Mouse (Mus musculus): Measurements from ENCODE around the gene Plxna1.

Gene Plxna1

DNA sequence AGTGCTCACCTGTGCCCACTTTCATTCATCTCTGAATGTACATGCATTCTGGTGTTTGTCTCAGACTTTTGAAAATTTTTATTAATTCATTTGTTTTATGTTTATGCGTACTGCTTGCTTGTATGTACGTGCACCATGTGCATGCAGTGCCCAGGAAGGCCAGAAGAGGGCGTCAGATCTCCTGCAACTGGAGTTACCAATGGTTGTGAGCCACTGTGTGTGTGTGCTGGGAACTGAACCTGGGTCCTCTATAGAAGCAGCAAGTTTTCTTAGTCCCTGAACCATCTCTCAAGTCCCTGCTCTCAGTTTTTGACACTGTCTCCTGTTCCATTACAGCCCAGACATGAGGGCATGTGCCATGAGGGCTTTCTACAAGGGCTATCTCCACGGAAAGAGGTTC lies 79.3 kb downstream of the Plxna1 start:
- DNase-seq (ENCODE audit: low spot score) = no peak

- DNase-seq (ENCODE audit: low spot score) = no peak
These were observed 79.8 kb downstream of the Plxna1 start for GRCm38 (mm10) chr6:89282626-89283025.

DNA sequence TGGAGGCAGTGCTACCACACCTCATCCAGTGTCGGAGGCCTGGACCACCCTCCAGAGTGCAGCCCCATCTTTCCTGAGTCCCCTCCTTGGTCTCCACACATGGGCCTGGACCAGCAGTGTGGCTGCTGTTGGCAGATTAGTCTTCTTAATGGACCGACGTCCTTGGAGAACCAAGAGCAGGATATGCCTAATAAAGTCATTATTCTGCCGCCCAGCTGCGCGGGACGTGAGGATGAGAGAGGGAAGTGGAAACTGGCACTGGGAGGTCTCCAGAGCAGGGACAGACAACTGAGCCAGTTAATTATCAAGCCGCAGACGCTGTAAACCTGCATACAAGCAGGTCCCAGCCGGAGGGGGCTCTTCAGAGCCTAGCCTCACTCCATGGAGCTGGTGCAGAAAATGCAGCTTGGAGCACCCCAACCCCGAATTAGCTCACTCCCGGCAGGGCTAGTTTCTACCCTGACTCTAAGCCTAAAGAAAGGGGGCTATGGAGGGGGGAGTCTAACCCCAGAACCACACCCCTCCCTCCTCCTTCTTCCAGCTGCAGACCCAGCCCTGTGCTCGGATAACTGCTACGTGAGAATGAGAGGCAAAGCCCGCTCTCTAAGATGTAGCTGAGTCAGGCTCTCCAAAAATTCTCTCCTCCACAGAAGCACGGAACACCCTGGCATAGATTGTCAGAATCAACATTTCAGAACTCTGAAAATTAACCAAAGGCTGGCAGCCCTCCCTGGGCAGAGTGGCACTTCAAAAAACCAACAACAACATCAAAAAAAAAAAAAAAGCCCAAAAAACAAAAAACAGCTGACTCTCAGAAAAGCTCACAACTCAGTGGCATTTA lies 80.7 kb downstream of the Plxna1 start:
- no peak for DNase-seq (ENCODE audit: low spot score)

- no peak for DNase-seq (ENCODE audit: low spot score)
These were observed 81.9 kb downstream of the Plxna1 start for GRCm38 (mm10) chr6:89280555-89280954.

DNA sequence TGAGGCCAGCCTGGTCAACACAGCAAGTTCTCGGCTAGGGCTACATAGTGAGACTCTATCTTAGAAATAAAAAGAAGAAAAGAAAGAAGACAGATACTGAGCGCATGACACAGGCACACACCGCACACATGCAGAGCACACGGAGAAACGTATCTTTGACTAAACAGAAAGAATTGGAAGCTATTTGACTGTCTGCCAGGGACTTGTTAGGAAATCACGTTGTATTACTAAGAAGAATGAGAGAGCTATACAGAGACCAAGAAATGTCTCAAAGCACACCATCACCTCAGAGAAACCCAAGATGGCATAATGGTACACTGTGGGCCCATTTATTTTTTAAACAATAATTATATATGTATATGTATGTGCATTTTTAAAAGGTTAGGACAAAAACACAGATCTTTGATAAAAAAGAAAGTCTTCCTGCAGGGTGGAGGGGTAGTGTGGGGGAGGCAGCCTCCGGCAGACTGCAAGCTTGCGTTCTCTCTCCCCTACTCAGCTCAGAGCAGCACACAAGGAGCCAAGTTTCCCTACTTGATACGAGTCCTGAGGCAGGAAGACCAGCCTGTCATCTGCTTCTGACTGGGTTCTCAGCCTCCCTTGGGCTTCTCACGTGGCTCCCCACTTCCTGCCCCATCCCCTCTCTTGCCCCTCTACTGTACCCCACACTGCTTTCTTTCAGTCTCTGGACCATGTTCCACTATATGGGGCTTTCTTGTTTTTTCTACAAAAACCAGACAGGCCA lies 90.5 kb downstream of the Plxna1 start:
- no peak for DNase-seq (ENCODE audit: low spot score)

DNA sequence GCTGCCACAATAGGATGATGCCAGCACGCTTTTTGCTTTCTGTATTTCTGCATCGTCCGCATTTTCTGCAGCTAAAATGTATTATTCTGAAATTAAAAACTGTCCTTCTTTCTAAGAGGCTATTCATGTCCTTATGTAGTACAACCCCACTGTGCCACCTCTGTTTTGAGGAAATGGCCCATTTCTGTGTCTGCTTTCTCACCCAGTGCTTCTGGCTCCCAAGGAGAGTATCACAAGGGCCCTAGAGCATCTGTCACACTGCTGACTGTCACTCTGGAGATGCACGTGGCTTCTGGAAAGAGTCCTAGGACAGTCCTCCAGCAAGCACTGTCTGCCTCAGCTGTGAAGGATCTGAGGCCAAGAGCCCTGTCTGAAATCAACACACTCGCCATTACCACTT lies 95.2 kb downstream of the Plxna1 start:
- DNase-seq (ENCODE audit: low spot score) = no peak

Data from ovary, postnatal 10 days (tissue).